Mouse (Mus musculus): ENCODE measurements around the gene Akap8.
A peak's percentile ranks its signal among the peaks of the same experiment; 100 is the strongest.

Akap8 gene

DNA sequence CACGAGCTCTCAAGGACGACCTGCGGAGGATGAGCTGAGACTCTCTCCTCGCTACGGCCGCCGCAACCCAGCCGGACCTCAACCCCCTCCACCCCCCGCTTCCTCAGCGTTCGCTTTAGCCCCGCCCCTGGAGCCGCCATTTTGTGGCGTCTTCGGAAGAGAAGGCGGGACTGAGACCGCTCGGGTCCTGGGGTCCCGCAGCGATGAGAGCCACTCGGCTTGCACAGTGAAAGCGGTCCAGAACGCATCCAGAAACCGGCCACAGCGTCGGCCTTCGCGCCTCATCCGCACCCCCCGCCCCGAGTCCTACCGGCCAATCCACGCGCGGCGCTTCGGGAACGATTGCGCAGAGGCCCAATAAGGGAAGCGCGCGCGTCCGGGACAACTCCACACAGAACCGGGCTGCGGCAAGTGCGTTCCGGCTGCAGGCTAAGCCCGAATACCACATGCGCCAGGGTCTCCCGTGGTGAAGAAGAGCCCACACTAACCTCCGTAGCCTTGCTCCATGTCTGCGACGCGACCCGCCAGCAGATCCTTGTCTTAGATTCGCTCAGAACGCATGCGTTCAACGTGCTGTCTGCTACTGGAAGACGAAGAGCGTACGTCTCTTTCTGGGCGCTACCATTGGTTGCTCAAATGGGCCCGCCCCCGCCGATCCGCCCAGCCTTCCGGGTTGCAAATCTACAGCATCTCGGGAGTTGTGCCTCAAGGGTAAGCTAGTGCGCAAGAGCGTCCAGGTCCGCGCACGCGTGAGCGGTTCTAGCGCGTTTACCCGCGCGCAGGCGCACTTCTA lies at the start of gene Akap8:
TSS of gene Akap8 (minus strand) at position 642 of the 793 bp plus-strand sequence.
- DNase-seq (ENCODE audit: low spot score in 2 of 2) = peak; percentile 85 to 97

DNA sequence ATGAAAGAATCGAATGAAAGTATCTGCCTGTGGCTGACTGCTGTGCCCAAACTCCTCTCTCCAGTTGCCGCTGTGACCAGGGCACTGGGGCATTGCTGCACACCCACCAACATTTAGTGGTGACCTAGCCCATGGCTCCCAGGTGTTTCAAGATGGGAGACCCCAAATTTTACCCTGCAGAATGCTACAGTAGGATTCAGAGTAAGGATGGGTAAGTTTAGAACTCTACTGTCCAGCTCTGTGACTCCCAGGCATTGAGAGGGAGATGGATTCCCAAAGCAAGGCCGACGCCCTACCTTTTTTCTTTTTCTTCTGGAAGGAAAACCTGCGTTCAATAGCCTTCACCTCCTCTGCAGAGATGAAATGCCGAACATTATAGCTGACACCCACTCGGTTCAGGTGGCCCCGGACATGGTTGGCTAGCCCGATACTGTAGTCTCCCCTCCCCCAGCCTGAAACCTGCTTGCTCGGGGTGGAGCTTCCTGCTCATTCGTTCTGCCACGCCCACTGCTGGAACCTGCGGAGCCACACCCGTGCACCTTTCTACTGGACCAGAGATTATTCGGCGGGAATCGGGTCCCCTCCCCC lies 48.0 kb upstream of the Akap8 start:
- DNase-seq (ENCODE audit: low spot score in 2 of 2) = no peak

DNA sequence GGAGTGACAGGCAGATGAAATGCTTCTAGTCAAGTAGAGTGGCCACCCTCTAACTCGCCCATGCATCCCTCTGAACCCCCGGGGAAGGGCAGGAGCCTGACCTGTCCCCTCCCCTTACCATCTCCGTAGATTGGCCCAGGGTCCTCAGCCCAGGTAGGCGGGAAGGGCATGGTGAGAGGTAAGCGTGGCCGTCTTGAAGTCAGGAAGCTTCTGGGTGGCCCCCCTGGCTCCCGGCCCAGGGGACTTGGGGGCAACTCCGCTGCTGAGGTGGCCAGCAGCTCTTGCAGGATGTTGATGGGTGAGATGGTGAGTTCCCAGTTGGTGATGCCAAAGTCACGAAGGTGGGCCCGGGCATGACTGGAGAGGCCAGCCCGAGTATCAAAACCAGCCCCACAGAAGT lies 46.7 kb upstream of the Akap8 start:
- DNase-seq (ENCODE audit: low spot score in 2 of 2) = no peak

DNA sequence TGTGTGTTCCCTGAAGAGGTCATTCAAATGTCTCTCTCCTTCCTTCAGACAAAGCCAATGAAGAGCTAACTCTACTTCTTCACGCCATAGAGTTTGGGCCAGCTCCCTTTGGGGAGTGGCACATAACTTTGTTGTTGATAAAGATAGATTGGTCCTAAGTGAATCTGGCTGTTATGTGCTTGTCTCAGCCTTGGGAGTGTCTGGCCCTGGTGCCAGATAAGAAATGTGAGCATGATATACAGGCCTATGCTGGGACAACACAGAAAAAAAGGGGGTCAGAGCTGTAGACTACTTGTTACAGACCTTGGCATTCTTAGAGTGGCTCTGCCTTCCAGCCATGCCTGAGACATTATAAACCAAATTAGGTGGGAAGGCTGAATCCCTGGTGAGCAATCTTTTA lies 44.3 kb upstream of the Akap8 start:
- no peak for DNase-seq (ENCODE audit: low spot score in 2 of 2)

DNA sequence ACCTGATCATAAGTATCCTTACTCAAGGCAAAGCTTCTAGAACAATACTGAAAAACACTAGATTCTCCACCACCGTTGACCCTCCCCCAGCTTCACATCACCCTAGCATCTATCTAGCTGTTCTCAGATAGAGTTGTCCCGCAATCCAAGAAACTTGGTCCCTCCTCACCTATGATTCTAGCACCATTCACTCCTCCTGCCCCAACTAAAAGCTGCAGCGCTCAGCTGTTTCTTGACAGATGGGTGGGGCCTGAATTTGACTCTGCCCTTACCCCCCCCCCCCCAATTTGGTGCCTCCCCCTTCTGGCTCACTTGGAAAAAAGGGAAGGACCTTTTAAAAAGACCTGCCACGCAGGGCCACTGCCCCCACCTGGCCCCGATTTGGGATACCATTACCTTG lies 43.8 kb upstream of the Akap8 start:
- DNase-seq (ENCODE audit: low spot score in 2 of 2) = no peak

DNA sequence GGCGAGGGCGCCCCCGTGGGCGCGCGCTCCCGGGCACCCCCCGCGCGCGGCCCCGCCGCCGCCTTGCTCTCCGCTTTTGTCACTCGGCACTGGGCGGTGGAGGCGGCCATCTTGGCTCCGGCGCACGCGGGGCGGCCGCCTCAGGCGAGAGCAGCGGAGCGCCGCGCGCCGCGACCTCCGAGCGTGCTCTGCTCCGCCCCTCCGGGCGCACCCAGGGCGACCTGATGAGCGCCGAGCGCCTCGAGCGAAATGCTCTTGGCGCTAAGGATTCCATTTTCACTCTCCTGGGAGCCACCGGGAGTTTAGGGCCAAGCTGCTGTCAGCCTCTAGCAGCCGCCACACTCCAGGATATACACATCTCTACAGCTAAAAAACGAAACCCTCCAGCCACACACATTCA lies 43.3 kb upstream of the Akap8 start:
- peak; percentile 83 to 93 for DNase-seq (ENCODE audit: low spot score in 2 of 2)

DNA sequence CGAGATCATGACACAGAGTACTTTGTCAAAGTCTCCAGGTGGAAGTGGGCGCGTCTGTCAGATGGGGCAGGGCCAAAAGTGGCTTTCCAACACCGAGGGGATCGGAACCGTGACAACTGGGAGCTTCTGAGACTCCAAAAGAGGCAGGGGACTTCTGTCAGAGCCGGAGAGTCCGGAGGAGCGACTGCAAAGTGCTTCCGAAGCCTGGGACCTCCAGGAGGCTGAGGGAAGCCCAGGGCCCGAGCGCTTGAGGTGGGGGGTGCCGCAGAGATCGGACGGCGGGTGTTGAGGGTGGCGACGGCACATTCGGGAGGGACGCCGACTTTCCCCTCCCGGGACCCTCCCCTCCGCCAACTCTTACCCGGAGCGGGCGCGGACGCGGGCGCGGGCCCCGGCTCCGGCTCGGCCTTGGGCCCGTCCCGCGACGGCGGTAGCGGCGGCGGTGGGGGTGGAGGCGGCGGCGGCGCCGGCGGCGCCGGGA lies 42.8 kb upstream of the Akap8 start:
- DNase-seq (ENCODE audit: low spot score in 2 of 2) = peak; percentile 40 to 53

DNA sequence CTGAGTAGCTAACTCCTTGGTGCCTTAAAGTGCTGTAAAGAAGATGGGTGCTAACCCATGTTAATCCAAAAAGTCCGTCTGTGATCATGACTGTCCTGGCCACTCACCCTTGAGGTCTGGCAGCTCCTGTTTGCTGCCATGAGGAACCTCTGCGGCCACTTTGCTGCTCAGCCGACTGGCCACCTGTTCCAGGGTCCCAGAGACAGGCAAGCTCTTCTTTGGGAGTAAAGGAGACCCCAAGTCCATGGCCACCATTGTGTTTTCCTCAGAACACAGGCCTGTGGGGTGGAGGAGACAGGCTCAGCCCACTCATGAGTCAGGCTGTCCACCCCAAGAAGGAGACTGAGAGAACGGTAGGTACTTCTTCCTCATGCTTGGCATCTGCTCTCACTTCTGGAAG lies 41.6 kb upstream of the Akap8 start:
- no peak for DNase-seq (ENCODE audit: low spot score in 2 of 2)

DNA sequence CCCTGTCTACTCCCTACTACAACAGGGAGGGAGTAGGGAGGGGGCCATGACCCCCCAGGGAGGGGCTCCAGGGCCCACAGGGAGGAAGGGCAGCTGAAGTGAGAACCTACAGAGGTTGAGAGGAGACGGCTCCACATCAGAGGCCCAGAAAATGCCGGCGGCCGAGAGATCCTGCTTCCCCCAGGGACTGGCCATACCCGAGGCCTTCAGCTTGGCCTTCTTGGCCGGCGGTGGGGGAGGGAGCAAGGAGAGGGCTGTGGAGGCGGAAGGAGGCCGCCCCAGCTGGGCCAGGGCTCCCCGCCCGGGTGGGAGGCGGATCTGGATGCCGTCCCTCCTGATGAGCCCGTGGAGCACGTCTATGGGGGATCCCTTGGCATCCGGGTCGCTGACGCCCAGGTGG lies 38.9 kb upstream of the Akap8 start:
- no peak for DNase-seq (ENCODE audit: low spot score in 2 of 2)

DNA sequence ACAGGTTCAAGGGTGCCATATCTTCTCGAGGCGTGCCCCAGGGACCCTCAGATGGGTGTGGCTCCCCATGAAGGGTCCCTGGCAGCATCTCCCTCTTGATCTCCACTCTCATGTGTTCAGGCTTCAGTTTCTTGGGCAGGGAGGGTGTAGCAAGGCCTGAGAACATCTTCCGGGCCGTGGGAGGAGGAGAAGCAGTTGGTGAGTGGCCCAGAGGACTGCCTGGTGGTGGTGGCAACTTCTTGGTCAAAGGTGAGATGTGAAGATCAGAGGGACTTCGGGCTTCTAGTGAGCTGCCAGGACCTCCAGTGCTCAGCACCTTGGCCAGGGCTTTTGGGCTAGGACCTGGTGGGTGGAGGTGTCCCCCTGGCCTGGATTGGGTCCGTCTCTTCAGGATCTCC lies 37.9 kb upstream of the Akap8 start:
- DNase-seq (ENCODE audit: low spot score in 2 of 2) = no peak

DNA sequence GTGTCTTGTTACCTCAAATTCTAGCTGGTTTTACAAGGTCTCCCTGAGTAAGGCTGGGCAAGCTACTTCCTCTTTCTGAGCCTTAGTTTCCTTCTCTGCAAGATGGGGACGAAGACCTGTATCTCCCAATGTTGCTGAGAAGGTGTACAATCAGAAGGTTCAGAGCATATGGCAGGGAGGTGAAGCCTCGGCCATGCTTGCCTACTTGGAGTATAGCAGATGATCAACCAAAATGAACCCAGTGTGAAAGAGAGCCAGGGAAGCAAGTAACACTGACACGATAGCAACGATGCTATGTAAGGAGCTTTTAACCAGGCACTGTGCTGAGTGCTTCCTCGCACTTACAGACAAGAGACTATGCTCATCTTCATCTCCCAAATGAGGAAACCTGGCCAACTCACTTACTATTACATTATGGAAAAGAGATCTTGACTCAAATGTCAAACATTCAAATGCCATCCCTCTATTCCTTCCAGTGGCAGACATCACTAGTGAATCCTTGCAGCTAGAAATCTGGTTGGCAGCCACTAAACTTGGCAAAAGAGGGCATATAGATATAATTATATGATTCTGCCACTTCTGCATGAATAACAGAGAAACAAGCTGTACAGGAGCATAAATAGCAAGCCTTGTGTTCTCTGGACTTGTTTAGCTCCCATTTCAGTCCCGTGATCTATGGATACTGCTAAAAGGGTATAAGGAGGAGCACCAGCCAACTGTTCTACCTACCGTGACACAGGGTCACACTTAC lies 37.3 kb upstream of the Akap8 start:
- no peak for DNase-seq (ENCODE audit: low spot score in 2 of 2)

DNA sequence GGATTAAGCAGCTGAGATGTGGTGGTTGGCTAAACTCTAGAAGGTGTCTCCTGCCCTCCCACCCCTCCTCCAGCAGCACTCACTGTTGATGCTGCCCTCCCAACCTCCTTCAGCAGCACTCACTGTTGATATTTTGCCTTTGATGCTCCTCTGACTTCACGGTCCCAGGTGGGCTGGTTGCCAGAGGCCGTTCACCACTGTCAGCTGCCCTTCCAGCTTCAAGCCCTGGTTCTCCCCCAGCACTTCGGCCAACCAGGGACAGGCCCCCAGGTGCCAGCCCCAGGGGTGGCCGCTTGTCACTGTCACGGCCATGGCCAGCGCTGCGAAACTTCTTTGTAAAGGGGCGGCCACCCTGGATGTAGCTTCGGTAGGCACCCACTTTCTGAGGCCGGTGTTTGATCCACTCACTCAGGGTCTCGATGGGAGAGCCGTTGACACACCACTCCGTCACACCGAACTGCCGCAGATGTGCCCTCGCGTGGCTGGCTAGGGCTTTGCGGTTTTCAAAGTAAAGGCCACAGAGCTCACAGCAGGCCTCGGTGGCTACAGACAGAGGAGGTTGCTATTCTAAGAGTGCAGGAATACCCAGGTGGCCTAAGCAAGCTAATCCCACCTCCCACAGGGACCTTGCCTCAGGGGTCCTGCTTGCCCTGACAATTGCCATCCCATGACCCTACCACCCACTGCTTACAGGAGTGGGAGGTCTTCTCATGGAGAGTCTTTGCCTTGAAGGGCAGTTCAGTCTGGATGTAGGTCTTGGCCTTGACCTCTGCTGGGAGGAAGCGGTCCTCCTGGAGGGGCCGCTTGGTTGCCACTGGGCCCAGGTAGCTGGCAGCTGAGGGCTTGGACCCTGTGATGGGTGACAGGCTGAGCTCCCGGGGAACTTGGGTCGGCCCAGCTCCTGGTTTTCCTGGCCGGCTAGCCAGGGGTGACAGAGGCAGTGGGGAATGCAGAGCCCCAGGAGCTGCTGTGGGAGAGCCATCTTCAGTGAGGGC lies 36.0 kb upstream of the Akap8 start:
- no peak for DNase-seq (ENCODE audit: low spot score in 2 of 2)

DNA sequence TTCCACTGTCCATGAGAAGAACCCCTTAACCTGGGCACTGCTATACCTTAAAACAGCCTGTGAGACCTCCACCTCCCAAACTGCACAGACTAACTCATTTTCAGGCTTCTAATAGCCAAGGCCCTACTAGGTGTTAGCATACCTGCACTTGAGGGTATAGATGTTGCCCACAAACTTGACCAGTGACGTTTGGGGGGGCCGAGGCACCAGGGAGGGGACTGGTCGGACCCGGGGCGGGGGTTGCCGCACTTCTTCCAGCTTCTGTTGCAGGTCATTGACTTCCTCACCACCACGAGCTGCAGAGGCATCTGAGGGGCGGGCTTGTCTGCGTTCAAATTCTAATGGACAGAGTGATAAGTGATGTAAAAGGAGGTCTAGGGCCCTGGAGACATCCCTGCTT lies 35.2 kb upstream of the Akap8 start:
- no peak for DNase-seq (ENCODE audit: low spot score in 2 of 2)

DNA sequence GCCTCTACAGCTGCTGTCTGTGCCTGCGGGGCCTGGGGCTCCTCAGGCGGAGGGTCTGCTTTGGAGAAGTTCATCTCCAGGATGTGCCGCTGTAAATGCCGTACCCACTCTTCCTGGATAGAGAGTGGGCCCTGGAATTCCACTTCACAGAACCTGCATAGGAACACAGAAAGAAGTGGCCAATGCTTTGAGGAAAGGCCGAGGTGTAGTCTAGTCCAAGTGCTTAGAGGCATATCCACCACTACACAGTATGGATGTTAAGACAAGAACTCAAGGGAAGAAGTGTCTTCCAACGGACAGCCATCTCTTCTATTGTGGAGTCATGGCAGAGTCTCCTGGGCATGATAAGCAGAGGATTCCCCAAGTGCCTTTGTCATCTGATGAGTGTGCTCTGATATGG lies 34.0 kb upstream of the Akap8 start:
- DNase-seq (ENCODE audit: low spot score in 2 of 2) = no peak

DNA sequence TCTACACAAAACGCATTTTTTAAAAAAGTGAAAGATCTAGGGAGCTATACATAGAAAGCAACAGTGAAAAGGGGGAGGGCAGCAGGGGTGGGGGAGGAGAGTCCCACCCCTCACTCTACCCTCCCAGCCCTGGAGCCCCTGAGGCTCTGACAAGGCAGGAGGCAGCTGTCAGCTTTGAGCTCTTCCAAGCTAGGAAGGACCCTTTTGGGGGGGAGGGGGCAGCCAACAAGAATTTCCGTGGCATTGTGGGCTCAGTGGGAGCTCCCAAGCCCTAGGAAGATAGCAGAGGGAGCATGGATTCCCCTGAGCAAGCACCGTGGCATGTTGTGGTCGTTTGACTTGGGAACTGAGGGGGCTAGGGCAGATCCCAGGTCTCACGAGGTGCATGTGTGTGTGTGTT lies 33.2 kb upstream of the Akap8 start:
- no peak for DNase-seq (ENCODE audit: low spot score in 2 of 2)

DNA sequence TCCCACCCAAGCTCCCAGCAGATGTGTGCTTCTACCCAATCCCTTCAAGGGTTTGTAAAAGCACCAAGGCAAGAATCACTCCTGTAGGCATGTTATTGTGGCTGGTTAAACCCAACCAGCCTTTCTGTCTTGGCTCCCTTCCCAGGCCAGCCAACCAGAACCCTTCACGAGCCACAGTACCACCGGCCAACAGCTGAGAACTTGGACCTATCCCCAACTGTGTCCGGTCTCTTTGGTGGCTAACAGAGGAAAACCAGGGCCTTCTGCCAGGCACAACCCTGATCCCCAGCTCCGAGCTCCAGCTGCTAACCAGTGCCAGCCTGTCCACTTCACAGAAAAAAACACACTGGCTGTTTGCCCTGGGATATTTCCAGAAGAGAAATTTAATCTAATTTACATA lies 32.7 kb upstream of the Akap8 start:
- DNase-seq (ENCODE audit: low spot score in 2 of 2) = no peak

DNA sequence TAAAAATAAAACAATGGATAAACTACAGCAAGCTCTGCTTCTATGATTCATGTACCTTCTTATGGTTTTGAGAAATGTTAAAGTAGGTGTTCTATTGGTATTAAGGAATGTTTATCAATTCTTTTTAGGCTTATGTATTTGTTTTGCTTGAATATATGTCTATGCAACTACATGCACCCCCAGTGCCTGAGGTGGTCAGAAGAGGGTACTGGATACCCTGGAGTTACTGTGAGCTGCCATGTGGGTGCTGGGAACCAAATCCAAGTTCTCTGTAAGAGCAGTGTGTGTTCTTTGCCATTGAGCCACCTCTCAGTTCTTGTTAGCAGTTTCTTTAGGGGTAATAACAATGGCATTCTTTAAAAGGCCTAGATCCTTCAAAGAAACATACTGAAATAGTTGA lies 30.7 kb upstream of the Akap8 start:
- DNase-seq (ENCODE audit: low spot score in 2 of 2) = no peak

DNA sequence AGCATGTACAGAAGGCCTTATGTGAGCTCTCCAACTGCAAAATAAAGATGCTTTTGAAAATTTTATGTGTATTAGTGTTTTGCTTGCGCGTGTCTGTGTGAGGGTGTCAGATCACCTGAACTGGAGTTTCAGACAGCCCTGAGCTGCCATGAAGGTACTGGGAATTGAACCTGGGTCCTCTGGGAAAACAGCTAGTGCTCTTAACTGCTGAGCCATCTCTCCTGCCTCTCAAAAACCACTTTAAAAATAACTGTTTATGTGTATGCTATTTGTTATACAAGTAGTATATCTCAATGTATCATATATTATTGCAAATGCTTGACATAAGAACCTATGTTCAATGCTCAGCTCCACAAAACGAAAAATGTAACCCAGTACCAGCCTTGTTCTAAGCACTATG lies 30.2 kb upstream of the Akap8 start:
- DNase-seq (ENCODE audit: low spot score in 2 of 2) = no peak

DNA sequence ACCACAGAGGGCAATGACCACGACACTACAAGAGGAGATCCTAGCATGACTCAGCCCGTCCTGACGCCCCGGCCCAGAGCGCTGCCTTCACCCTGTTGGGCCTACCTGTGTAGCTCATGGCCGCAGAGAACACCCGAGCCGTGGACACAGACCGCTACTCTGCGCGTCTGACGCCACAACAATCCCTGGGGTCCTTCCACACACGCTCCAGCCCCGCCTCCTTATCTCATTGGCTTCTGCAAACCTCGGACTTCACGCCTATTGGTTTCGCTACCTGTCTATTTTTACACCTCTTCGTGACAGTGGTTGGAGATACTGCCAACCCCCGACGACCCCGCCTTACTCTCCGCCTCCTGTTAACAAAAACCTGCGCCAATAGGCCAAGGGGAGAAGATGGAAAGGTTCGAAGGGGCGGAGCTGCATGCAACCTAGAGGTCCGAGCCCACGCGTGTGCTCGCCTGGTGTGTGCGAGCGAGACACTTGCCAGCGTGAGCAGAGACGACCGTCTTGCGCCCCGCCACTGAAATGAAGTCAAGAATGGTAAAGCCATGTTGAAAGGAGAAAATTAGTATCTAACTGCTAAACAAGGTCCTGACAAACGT lies 29.4 kb upstream of the Akap8 start, which contains the start of gene Akap8l:
TSS of gene Akap8l (minus strand) at position 226 of the 602 bp plus-strand sequence.
- DNase-seq (ENCODE audit: low spot score in 2 of 2) = peak; percentile 92 to 94

DNA sequence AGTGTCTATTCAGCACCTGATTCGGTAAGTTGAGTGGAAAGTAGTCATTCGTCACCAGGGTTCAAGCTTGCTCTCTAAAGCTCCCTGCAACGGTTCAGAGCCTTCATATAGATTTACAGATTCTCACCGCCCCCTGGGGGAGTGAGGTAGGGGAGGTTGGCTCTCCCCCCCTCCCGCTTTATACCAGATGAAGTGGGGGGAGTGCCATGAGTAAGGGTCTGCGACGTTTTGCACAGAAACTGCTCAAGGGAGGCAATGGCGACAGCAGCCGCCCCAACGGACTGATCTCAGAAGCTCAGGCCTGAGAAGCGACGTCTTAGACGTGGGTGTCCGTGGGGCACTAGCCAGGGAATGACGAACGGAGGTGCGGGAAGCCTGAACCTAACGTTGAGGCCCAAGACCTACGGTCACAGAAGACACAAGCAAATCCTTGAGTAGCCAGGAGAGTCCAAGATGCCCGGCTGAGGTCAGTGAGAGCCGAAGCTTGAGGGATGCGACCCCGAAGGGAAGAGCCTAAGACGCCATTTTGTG lies 28.9 kb upstream of the Akap8 start:
- DNase-seq (ENCODE audit: low spot score in 2 of 2) = no peak

All from spleen, postnatal 10 days (tissue).